Mouse (Mus musculus): ENCODE measurements around the gene Gm7271. TPM values are rescaled to one million over a fixed set of nuclear protein-coding genes. Genes with fewer than 3 reads are reported as not detected.

Gm7271 gene
- polyA plus RNA-seq, 1 experiment from 2014 or later: not detected

DNA sequence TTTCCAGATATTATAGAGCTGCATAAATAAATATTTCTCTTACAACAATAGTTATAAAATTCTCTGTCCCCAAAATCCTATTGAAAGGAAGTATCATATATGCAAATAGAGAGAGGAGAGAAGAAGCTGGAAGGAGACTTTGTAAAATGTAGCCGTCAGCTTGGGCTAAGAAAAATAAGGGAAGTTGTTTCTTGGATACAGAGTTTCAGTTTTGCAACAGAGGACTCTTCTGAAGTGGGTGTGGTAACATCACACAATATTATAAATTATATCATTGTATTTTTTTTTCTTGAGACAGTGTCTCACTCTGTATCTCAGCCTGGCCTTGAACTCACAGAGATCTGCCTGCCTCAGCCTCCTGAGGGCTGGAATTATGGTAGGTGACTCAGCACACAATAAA, 38.6 kb downstream of the Gm7271 start:
- WGBS: 62% methylated on average over 1 of the region's 1 CpGs
- no peak overlapping the region for H3K4me2 ChIP-seq (ENCODE audit: low read length)
- no peaks in the 10 kb centered on the region for H3K36me3 ChIP-seq (ENCODE audit: control insufficient read depth, insufficient read depth, low read length)
- no peak overlapping the region for H3K27ac ChIP-seq (replicated peaks in 1 of 2; ENCODE audit: control insufficient read depth in 1 of 2, insufficient read depth in 1 of 2, low read depth in 2 of 2, low read length in 2 of 2)
- H3K4me3 ChIP-seq (ENCODE audit: control insufficient read depth in 1 of 2, insufficient read depth in 1 of 2, low read depth in 1 of 2, low read length in 2 of 2): no peak overlapping the region
- H3K9me3 ChIP-seq (ENCODE audit: control insufficient read depth, low read length): no peaks in the 10 kb centered on the region
- no peak for ATAC-seq (ENCODE audit: insufficient number of reproducible peaks, insufficient read depth, low FRiP score, low read depth)
- no peak overlapping the region for H3K9ac ChIP-seq (ENCODE audit: low read length)
- H3K4me1 ChIP-seq (ENCODE audit: control insufficient read depth in 2 of 2, insufficient read depth in 2 of 2, low read length in 2 of 2): no peaks in the 10 kb centered on the region
- no peaks in the 10 kb centered on the region for H3K27me3 ChIP-seq (ENCODE audit: control insufficient read depth, insufficient read depth, low read length)

DNA sequence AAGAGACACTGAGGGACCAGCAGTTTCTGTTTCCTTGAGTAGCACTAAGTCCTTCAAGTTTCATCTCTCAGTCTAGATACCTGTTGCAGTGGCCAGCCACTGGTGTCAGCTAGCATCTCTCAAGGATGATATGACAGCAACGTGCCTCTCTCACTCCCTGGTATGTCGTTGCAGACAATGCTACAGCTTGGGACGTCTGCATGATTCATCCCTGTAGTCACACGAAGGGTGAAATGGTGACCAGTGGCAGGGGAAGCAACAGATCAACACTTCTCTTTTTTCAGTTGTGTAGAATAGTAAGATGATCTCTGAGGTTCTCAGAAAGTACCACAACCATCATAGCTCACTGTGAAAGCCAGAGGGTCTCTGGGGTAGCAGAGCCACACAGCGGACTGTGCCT, 40.8 kb downstream of the Gm7271 start:
- H3K27me3 ChIP-seq (ENCODE audit: control insufficient read depth, insufficient read depth, low read length): no peaks in the 10 kb centered on the region
- ATAC-seq (ENCODE audit: insufficient number of reproducible peaks, insufficient read depth, low FRiP score, low read depth): no peak
- H3K36me3 ChIP-seq (ENCODE audit: control insufficient read depth, insufficient read depth, low read length): no peaks in the 10 kb centered on the region
- H3K4me2 ChIP-seq (ENCODE audit: low read length): no peak overlapping the region
- no peak overlapping the region for H3K9ac ChIP-seq (ENCODE audit: low read length)
- WGBS: 64% methylated on average over 5 of the region's 5 CpGs
- H3K4me3 ChIP-seq (ENCODE audit: control insufficient read depth in 1 of 2, insufficient read depth in 1 of 2, low read depth in 1 of 2, low read length in 2 of 2): no peak overlapping the region
- H3K4me1 ChIP-seq (ENCODE audit: control insufficient read depth in 2 of 2, insufficient read depth in 2 of 2, low read length in 2 of 2): peaks cover 0 to under 1% of the 10 kb centered on the region in 2 experiments; a peak in 1 of 4 replicates
- H3K9me3 ChIP-seq (ENCODE audit: control insufficient read depth, low read length): no peaks in the 10 kb centered on the region
- no peak overlapping the region for H3K27ac ChIP-seq (replicated peaks in 1 of 2; ENCODE audit: control insufficient read depth in 1 of 2, insufficient read depth in 1 of 2, low read depth in 2 of 2, low read length in 2 of 2)

DNA sequence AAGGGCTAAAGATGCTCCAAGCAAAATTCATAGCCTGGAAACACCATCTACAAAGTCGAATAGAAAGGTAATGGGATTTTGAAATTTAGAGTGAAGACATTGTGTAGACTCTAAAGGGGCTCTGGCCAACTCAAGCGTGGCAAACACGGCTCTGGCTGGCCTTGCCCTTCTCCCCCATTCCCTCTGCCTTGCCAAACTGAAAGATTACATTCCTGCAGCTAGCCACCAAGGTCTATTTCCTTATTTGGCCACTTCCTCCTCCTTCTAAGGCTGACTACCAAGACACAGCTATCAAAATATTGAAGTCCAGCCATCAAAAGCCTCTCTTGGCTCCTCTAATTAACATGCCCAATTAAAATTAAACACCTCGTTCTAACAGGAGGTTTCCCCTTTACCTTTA, 41.2 kb downstream of the Gm7271 start:
- ATAC-seq (ENCODE audit: insufficient number of reproducible peaks, insufficient read depth, low FRiP score, low read depth): no peak
- Histone ChIP-seq H3K9ac (ENCODE audit: low read length) (no peak overlapping the region), H3K27ac (replicated peaks in 1 of 2; ENCODE audit: control insufficient read depth in 1 of 2, insufficient read depth in 1 of 2, low read depth in 2 of 2, low read length in 2 of 2) (no peak overlapping the region), H3K36me3 (ENCODE audit: control insufficient read depth, insufficient read depth, low read length) (no peaks in the 10 kb centered on the region), H3K4me3 (ENCODE audit: control insufficient read depth in 1 of 2, insufficient read depth in 1 of 2, low read depth in 1 of 2, low read length in 2 of 2) (no peak overlapping the region), H3K9me3 (ENCODE audit: control insufficient read depth, low read length) (no peaks in the 10 kb centered on the region), H3K27me3 (ENCODE audit: control insufficient read depth, insufficient read depth, low read length) (no peaks in the 10 kb centered on the region), H3K4me2 (ENCODE audit: low read length) (no peak overlapping the region), H3K4me1 (ENCODE audit: control insufficient read depth in 2 of 2, insufficient read depth in 2 of 2, low read length in 2 of 2) (peaks cover 0 to 5% of the 10 kb centered on the region in 2 experiments; a peak in 2 of 4 replicates)
- 36% methylated on average over 4 of the region's 4 CpGs for WGBS

DNA sequence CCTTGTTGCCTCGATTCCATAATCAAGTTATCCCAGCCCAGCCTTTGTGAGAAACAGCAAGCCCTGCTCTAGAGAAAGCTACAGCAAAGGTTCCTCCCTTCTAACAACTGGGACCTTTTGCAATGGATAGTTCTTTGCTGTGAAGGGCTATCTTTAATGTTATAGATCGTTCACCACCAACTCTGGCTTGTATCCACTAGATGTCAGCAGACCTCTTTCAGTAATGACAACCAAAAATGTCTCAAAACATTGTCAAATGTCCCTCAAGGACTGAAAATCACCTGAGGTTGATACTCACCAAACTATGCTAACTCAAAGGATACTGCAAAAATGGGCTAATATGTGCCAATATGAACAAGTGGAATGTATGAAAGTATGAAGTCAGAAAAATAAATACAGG, 42.0 kb downstream of the Gm7271 start:
- H3K4me1 ChIP-seq (ENCODE audit: control insufficient read depth in 2 of 2, insufficient read depth in 2 of 2, low read length in 2 of 2): peaks cover 0 to 10% of the 10 kb centered on the region in 2 experiments; a peak in 2 of 4 replicates
- H3K9ac ChIP-seq (ENCODE audit: low read length): no peak overlapping the region
- no peaks in the 10 kb centered on the region for H3K36me3 ChIP-seq (ENCODE audit: control insufficient read depth, insufficient read depth, low read length)
- H3K9me3 ChIP-seq (ENCODE audit: control insufficient read depth, low read length): no peaks in the 10 kb centered on the region
- no peaks in the 10 kb centered on the region for H3K27me3 ChIP-seq (ENCODE audit: control insufficient read depth, insufficient read depth, low read length)
- 36% methylated on average over 2 of the region's 2 CpGs for WGBS
- ATAC-seq (ENCODE audit: insufficient number of reproducible peaks, insufficient read depth, low FRiP score, low read depth): no peak
- H3K4me2 ChIP-seq (ENCODE audit: low read length): no peak overlapping the region
- no peak overlapping the region for H3K4me3 ChIP-seq (ENCODE audit: control insufficient read depth in 1 of 2, insufficient read depth in 1 of 2, low read depth in 1 of 2, low read length in 2 of 2)
- no peak overlapping the region for H3K27ac ChIP-seq (replicated peaks in 1 of 2; ENCODE audit: control insufficient read depth in 1 of 2, insufficient read depth in 1 of 2, low read depth in 2 of 2, low read length in 2 of 2)

DNA sequence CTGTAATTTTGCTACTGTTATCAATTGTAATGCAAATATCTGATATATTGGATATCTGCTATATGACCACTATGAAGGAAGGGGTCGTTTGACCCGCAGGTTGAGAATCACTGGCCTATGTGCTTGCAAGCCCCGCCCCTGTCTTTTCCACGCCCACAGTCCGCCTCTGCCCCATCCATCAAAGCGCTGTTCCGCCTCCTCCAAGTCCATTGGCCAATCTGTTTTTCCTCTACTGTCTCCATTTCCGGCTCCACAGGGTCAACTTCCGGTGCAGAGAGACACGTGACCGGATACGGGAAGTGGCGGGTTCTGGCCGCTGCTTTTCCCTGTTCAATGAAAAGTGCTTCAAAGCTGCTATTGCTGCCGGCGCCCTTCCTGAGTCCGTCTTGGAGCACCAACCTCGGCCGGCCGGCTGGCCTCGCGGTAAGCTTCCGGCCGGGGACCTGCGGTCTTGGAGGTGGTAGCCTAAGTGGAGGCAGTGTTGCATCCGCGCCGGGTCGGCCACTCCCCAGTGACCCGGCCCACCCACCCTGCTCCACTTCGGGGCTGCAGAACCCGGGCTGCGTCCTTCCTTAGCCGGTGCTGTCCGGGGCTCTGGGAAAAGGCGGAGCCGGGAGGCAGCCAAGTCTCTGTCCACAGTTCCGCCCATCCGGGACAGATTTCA, 45.3 kb downstream of the Gm7271 start, which contains the start of gene Exoc1:
Gene Exoc1 (plus strand): TSS at position 272 of the 664 bp plus-strand sequence.
- no peaks in the 10 kb centered on the region for H3K9me3 ChIP-seq (ENCODE audit: control insufficient read depth, low read length)
- ATAC-seq (ENCODE audit: insufficient number of reproducible peaks, insufficient read depth, low FRiP score, low read depth): peak; percentile 98
- H3K27ac ChIP-seq (replicated peaks in 1 of 2; ENCODE audit: control insufficient read depth in 1 of 2, insufficient read depth in 1 of 2, low read depth in 2 of 2, low read length in 2 of 2): peak within 1 kb of the TSS; percentile 77 to 78
- peak within 1 kb of the TSS; percentile 74 for H3K9ac ChIP-seq (ENCODE audit: low read length)
- peak within 1 kb of the TSS; percentile 91 for H3K4me2 ChIP-seq (ENCODE audit: low read length)
- peak within 1 kb of the TSS; percentile 72 to 94 for H3K4me3 ChIP-seq (ENCODE audit: control insufficient read depth in 1 of 2, insufficient read depth in 1 of 2, low read depth in 1 of 2, low read length in 2 of 2)
- under 1% methylated on average over 39 of the region's 39 CpGs for WGBS
- H3K36me3 ChIP-seq (ENCODE audit: control insufficient read depth, insufficient read depth, low read length): peaks cover 9% of the 10 kb centered on the region; the same call in 1 of the 2 replicates
- H3K27me3 ChIP-seq (ENCODE audit: control insufficient read depth, insufficient read depth, low read length): no peaks in the 10 kb centered on the region
- peaks cover 0 to 10% of the 10 kb centered on the region in 2 experiments; a peak in 2 of 4 replicates for H3K4me1 ChIP-seq (ENCODE audit: control insufficient read depth in 2 of 2, insufficient read depth in 2 of 2, low read length in 2 of 2)

DNA sequence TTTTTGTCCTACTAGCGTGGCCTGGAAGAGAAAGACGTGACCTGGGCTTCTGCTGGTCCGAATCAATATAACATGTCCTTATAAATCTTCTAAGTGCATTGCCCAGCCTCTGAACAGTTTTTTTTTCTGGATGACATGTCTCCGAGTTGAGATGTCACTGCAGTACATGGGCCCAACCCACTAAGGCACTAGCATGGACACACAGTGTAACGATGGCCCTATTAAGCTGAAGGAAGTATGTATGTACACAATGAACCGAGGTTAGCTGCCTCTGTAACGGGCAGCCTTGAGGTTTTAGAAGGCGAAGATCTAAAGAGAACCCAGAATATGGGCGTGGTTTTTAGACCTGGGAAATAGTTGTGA, 45.8 kb downstream of the Gm7271 start:
- WGBS: 7% methylated on average over 9 of the region's 9 CpGs
- Histone ChIP-seq H3K4me3 (ENCODE audit: control insufficient read depth in 1 of 2, insufficient read depth in 1 of 2, low read depth in 1 of 2, low read length in 2 of 2) (peak overlapping the region; percentile 72 to 94), H3K36me3 (ENCODE audit: control insufficient read depth, insufficient read depth, low read length) (peaks cover 12% of the 10 kb centered on the region; the same call in 1 of the 2 replicates), H3K4me2 (ENCODE audit: low read length) (peak overlapping the region; percentile 91), H3K4me1 (ENCODE audit: control insufficient read depth in 2 of 2, insufficient read depth in 2 of 2, low read length in 2 of 2) (peaks cover 0 to 10% of the 10 kb centered on the region in 2 experiments; a peak in 2 of 4 replicates), H3K9me3 (ENCODE audit: control insufficient read depth, low read length) (no peaks in the 10 kb centered on the region), H3K9ac (ENCODE audit: low read length) (peak overlapping the region; percentile 74), H3K27ac (replicated peaks in 1 of 2; ENCODE audit: control insufficient read depth in 1 of 2, insufficient read depth in 1 of 2, low read depth in 2 of 2, low read length in 2 of 2) (peak overlapping the region; percentile 61 to 78), H3K27me3 (ENCODE audit: control insufficient read depth, insufficient read depth, low read length) (no peaks in the 10 kb centered on the region)
- no peak for ATAC-seq (ENCODE audit: insufficient number of reproducible peaks, insufficient read depth, low FRiP score, low read depth)

DNA sequence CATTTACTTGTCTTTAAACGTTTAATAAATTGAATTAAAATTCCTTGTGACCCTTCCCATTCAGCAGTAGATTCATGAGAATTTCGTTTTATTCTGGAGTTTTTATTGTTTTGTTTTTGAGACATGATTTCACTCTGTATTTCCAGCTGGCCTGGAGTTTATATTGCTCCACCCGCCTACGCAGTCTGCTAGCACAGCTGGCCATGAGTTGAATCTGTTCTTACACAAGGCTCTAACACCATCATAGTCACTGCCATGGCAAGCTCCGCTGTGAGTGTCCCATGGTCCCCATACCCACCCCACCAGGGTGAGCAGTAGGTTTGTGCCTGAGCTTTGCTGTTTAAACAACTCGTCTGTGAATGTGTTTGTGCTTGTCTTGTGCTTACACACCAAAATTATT, 49.3 kb downstream of the Gm7271 start:
- no peaks in the 10 kb centered on the region for H3K9me3 ChIP-seq (ENCODE audit: control insufficient read depth, low read length)
- no peak overlapping the region for H3K4me3 ChIP-seq (ENCODE audit: control insufficient read depth in 1 of 2, insufficient read depth in 1 of 2, low read depth in 1 of 2, low read length in 2 of 2)
- peaks cover 0 to 10% of the 10 kb centered on the region in 2 experiments; a peak in 2 of 4 replicates for H3K4me1 ChIP-seq (ENCODE audit: control insufficient read depth in 2 of 2, insufficient read depth in 2 of 2, low read length in 2 of 2)
- no peak overlapping the region for H3K4me2 ChIP-seq (ENCODE audit: low read length)
- H3K27ac ChIP-seq (replicated peaks in 1 of 2; ENCODE audit: control insufficient read depth in 1 of 2, insufficient read depth in 1 of 2, low read depth in 2 of 2, low read length in 2 of 2): no peak overlapping the region
- peaks cover 46% of the 10 kb centered on the region for H3K36me3 ChIP-seq (ENCODE audit: control insufficient read depth, insufficient read depth, low read length)
- no peak for ATAC-seq (ENCODE audit: insufficient number of reproducible peaks, insufficient read depth, low FRiP score, low read depth)
- no peaks in the 10 kb centered on the region for H3K27me3 ChIP-seq (ENCODE audit: control insufficient read depth, insufficient read depth, low read length)
- H3K9ac ChIP-seq (ENCODE audit: low read length): no peak overlapping the region
- WGBS: 80% methylated on average over 6 of the region's 6 CpGs

DNA sequence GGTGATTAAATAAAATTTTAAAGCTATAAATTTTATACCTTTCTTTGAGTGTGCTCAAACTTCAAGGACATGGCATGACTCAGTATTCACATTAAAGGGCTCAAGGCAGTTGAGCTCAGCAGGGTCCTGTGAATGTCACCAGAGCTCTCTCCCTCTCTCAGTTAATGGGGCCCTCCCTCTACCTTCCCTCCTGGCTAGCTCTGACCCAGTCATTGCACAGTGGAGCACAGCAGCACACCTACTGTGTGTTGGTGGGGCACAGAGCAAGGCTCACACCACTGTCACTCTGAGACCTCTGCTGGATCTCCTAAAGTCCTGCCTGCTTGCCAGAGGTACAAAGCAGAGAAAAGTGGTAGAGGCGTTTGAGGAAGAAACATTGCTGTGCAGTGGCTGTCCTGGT, 52.4 kb downstream of the Gm7271 start:
- Histone ChIP-seq H3K9ac (ENCODE audit: low read length) (no peak overlapping the region), H3K4me2 (ENCODE audit: low read length) (no peak overlapping the region), H3K9me3 (ENCODE audit: control insufficient read depth, low read length) (no peaks in the 10 kb centered on the region), H3K4me3 (ENCODE audit: control insufficient read depth in 1 of 2, insufficient read depth in 1 of 2, low read depth in 1 of 2, low read length in 2 of 2) (no peak overlapping the region), H3K27me3 (ENCODE audit: control insufficient read depth, insufficient read depth, low read length) (no peaks in the 10 kb centered on the region), H3K4me1 (ENCODE audit: control insufficient read depth in 2 of 2, insufficient read depth in 2 of 2, low read length in 2 of 2) (no peaks in the 10 kb centered on the region), H3K27ac (replicated peaks in 1 of 2; ENCODE audit: control insufficient read depth in 1 of 2, insufficient read depth in 1 of 2, low read depth in 2 of 2, low read length in 2 of 2) (no peak overlapping the region), H3K36me3 (ENCODE audit: control insufficient read depth, insufficient read depth, low read length) (peaks cover 57% of the 10 kb centered on the region)
- 80% methylated on average over 1 of the region's 1 CpGs for WGBS
- no peak for ATAC-seq (ENCODE audit: insufficient number of reproducible peaks, insufficient read depth, low FRiP score, low read depth)

Measured in heart, embryonic 14.5 days (tissue).